Mouse (Mus musculus): ENCODE data around the gene Ankrd52.

GRCm38 (mm10) chr10:128409692-128410559 lies 33.0 kb downstream of the Ankrd52 start:
- TF ChIP-seq POLR2A (IDR thresholded peaks at IDR 0.05; ENCODE audit: borderline replicate concordance, control insufficient read depth, low read depth, low read length), result peak; percentile 53; the same call in 1 of the 2 replicates
- TF ChIP-seq CTCF (IDR thresholded peaks at IDR 0.05; ENCODE audit: control insufficient read depth, insufficient read depth, low read length), result peak; percentile 70
